Mouse (Mus musculus) cortical plate, adult 2 months (tissue): ENCODE measurements around the gene Ckb. TPM values are rescaled to one million over a fixed set of nuclear protein-coding genes. Genes with fewer than 3 reads are reported as not detected.
"Not testable (repeated sequence)": the region's sequence is repeated elsewhere in the genome, so short reads cannot be mapped to it uniquely, and the experiment has no call there.

Source experiments
- H3K27ac ChIP-seq: fragments of 200-500 bp; 2 replicates; pipeline ENCODE4 v1.5.1; 2012; ENCODE audit warnings: low read length, control low read depth, inconsistent platforms; ENCODE audit not compliant: insufficient read depth
- H3K4me1 ChIP-seq: fragments of 200-500 bp; 2 replicates; pipeline ENCODE4 v1.6.1; 2011; ENCODE audit warnings: low read length; ENCODE audit not compliant: control insufficient read depth, insufficient read depth
- H3K4me3 ChIP-seq: fragments of 200-500 bp; 2 replicates; pipeline ENCODE4 v1.5.1; 2011; ENCODE audit warnings: mild to moderate bottlenecking, low read length, control low read depth; ENCODE audit not compliant: insufficient read depth
- CTCF ChIP-seq: fragments of 200-500 bp; IDR thresholded peaks from 2 replicates; pipeline ENCODE4 v1.5.1; 2011; ENCODE audit warnings: mild to moderate bottlenecking, control low read depth, low read length; ENCODE audit not compliant: insufficient read depth; ENCODE audit errors: extremely low read depth
- POLR2A ChIP-seq: fragments of 200-500 bp; IDR thresholded peaks from 2 replicates; pipeline ENCODE4 v1.6.1; 2011; ENCODE audit warnings: mild to moderate bottlenecking, low read length, control low read depth; ENCODE audit not compliant: insufficient read depth; ENCODE audit errors: extremely low read depth
- polyA plus RNA-seq: library from polyadenylated mRNA; depleted of rRNA; stranded (reverse); fragments of >200 nt; gene quantifications from 2 replicates; pipeline ENCODE4 v1.2.3, GENCODE M21; 2012; rRNA removed

Gene Ckb
- polyA plus RNA-seq = 3,152 and 3,325 TPM in 2 replicates

DNA sequence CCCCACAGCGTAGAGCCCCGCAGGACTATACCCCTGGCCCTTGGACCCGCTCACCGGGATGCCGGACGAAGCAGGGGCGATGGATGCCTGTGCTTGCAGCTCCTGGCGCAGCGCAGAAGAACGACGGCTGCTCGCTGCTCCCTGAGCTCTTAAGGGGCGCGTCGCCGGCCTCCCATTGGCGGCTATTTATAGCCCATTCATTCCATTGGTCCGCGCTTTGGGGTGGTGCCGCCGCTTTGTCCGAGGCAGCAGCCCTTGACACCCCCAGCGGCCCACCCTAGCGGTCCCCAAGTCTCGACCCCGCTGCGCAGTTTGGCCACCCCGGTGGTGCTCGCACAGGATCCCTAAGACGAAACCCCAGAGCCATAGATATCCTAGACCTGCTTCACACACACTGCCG is at the start of gene Ckb:
Gene Ckb, minus strand, starts transcription at position 163 of the 400 bp plus-strand sequence.
- Histone ChIP-seq H3K4me1 (no peaks in the 10 kb centered on the region; the same call in 1 of the 2 replicates), H3K4me3 (peak within 1 kb of the TSS; percentile 99), H3K27ac (peak within 1 kb of the TSS; percentile 97)
- no peak for TF ChIP-seq CTCF
- peak; percentile 100 for TF ChIP-seq POLR2A

DNA sequence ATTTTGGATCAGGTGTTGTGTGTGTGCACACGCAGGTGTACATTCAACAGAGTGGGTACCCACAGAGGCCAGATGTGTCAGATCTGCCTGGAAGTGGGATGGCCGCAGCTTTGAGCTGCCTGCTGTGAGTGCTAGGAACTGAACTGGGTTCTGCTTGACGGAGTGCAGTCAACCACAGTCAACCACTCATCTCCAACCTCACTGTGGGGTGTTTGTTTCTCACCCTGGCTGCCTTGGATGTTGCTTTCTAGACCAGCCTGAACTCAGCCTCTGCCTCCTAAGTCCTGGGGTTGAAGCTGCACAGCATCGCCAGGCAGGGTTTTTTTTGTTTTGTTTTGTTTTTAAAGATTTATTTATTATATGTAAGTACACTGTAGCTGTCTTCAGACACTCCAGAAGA is 48.1 kb upstream of the Ckb start:
- no peak overlapping the region for H3K27ac ChIP-seq
- no peak for TF ChIP-seq POLR2A
- no peak for TF ChIP-seq CTCF
- no peak overlapping the region for H3K4me3 ChIP-seq
- H3K4me1 ChIP-seq = peaks cover 6% of the 10 kb centered on the region

DNA sequence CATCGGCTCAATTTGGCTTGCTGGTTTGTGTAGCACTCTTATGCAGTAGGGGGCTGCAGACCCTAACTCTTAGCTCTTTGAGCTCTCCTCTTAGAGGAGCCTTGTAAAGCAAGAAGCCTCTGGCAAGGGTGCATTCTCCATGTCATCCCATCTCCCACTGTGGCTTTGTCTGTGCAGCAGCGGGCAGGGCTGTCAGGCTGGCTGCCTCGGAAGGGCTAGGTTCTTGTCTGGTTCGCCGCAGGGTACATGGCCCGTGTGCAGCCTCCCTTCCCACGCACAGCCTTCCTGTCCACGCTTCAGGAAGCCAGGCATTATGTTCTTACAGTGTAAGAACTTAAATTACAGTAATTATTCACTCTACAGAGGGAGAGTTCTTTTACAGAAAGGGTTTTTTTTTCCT is 46.5 kb upstream of the Ckb start:
- Histone ChIP-seq H3K4me1 (peaks cover 6% of the 10 kb centered on the region), H3K27ac (peak overlapping the region; percentile 49; the same call in 1 of the 2 replicates), H3K4me3 (no peak overlapping the region)
- TF ChIP-seq POLR2A = no peak
- TF ChIP-seq CTCF = no peak

DNA sequence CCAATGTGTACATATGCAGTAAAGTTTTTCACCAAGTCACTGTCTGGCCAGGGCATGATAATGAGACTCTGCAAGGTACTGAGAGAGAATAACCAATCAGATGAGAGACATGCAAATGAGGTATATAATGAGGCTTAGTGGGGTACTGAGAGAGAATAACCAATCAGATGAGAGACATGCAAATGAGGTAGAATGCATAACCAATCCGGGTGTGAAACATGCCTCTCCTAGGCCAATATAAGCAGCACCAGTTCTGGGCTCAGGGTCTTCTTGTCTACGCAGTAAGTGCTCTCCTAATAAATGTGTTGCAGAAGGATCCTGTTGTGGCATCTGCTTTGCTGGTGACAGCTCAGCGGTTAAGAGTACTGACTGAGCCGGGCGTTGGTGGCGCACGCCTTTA is 44.4 kb upstream of the Ckb start:
- H3K27ac ChIP-seq = no peak overlapping the region
- H3K4me1 ChIP-seq = peaks cover 9% of the 10 kb centered on the region
- H3K4me3 ChIP-seq = no peak overlapping the region
- TF ChIP-seq CTCF (no peak), POLR2A (no peak)

DNA sequence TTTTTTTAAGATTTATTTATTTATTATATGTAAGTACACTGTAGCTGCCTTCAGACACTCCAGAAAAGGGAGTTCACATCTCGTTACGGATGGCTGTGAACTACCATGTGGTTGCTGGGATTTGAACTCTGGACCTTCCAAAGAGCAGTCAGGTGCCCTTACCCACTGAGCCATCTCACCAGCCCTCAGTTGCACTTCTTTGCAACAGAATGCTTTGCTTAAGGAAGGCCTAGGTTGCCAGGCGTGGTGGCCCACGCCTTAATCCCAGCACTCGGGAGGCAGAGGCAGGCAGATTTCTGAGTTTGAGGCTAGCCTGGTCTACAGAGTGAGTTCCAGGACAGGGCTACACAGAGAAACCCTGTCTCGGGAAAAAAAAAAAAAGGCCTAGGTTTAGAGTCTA is 41.7 kb upstream of the Ckb start:
- H3K27ac ChIP-seq, H3K4me1 ChIP-seq: not testable (repeated sequence)
- peak overlapping the region; percentile 70; the same call in 1 of the 2 replicates for H3K4me3 ChIP-seq

DNA sequence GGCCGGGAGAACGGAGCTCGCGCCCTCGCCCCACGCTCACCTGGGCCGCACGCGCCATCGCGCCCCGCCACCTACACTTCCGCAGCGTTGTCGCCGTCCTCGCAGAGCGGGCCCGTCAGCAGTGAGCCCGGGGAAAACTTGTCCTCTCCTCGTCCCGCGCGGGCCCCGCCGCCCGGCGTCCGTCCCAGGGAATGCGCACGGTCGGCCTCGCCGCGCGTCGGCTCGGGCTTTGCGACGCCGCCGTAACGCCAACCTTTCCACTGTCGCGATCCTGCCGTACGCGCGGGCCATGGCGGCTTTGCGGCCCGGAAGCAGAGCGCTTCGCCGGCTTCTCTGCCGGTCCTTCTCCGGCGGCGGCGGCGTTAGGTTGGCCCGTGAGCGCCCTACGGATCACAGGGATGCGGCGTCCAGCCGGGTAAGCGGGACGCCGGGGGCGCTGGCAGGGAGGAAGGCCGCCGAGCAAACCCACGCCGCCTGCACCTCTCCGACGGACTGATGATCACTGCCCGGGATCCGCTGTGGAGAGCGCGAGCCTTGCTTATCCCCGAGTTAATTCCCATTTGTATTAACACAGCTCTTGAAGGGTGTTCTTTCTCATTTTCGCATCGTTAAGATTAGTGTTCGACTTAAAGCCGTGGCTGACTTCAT is 41.0 kb upstream of the Ckb start, which contains the start of the genes Bag5 and Apopt1:
Gene Bag5, minus strand, starts transcription at position 254 of the 648 bp plus-strand sequence.
Gene Apopt1, plus strand, starts transcription at position 258 of the 648 bp plus-strand sequence.
- Histone ChIP-seq H3K27ac (peak within 1 kb of the TSS; percentile 48), H3K4me1 (peaks cover 8% of the 10 kb centered on the region; the same call in 1 of the 2 replicates), H3K4me3 (peak within 1 kb of the TSS; percentile 70)
- TF ChIP-seq CTCF (no peak), POLR2A (peak; percentile 48; the same call in 1 of the 2 replicates)

DNA sequence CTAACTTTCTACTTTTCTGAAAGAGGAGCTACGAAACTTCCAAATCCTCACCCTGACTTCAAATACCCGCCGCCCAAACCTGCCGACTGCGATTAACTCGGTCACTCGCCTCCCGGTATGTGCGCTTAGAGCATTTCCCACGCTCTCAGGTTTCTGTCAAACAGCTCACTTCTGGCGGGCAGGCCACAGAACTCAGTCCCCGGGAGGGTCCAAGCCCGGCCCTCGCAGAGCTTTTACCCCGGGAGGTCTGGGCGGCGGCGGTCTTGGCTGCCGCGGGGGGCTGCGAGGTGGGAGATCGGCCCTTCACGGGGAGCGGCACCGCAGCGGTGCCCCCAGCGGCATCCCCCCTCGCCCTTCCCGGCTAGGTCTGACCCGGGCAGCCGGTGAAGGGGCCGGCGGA is 40.3 kb upstream of the Ckb start:
- Histone ChIP-seq H3K27ac (peak overlapping the region; percentile 48), H3K4me3 (peak overlapping the region; percentile 70), H3K4me1 (peaks cover 9% of the 10 kb centered on the region; the same call in 1 of the 2 replicates)
- TF ChIP-seq CTCF = no peak
- no peak for TF ChIP-seq POLR2A

DNA sequence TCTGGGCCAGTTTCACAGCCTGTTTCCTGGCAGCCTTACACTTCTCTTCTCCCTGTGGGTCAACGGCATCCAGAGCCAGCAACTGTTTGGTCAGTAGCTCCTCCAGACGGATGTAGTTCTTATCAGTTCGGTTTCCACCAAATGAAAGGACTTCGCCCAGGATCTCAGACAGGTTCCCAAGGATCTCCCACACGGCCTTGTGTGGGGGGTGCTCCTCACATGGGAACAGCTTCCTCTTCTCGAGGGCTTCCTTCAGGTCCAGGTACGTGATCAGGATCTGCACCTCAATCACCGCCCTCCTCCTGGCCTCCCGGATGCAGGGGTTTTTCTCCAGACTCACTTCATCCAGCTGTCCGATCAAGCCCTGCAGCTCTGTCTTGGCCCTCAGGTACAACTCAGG is 38.0 kb upstream of the Ckb start:
- Histone ChIP-seq H3K4me3 (no peak overlapping the region), H3K27ac (no peak overlapping the region), H3K4me1 (peaks cover 9% of the 10 kb centered on the region; the same call in 1 of the 2 replicates)
- TF ChIP-seq CTCF (no peak), POLR2A (no peak)

DNA sequence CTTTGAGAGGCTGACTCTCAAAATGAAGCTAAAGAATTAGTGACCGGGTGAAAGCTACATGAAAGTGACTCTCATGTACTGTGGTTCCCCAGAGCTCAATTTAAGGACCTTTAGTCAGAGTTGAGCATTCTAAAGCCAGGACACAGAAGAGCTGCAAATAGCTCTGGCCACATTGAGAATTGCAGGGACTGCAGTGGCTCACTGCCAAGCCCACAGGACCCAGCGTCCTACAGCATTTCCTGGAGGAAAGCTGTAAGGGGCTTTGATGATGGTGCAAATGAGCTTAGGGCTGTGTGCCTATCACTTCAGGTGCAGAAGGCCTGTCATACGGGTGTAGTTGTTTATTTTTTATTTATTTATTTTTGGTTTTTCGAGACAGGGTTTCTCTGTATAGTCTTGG is 36.0 kb upstream of the Ckb start:
- peaks cover 11% of the 10 kb centered on the region for H3K4me1 ChIP-seq
- no peak overlapping the region for H3K4me3 ChIP-seq
- no peak for TF ChIP-seq CTCF
- TF ChIP-seq POLR2A = no peak
- no peak overlapping the region for H3K27ac ChIP-seq

DNA sequence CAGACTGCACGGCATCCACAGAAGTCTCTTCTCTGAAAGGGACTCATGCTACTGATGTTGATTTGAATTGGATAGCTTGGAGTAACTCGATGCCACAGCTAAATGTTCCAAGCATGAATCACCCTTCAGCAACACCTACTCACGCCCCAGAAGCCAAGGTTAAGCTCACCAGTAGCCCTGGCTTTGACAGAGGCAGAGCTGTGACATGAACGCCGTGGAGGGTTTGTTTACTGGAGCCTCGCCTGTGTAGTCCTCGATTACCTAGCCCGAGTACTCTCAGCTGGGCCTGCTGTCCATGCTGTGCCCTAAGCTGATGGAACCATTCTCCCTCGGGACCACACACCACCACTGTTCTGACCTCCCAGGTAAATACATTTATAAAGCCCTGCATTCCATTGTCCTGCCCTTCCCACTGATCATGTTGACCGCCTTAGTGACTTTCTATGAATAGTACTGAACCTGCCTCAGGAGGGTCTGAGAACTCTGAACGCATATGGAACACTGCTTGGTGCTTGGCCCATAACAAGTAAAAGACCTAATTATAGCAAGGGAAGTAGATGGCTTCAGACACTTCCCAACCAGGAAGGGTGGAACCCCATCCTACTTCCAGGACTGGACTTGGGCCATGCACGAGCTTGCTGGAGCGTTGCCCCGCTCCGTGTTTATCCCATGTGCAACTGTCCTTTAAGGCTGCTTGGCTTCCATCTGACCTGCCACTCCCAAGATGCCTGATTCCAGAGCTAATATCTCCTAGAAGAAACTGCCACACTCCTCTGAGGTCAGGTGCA is 33.2 kb upstream of the Ckb start:
- Histone ChIP-seq H3K27ac (peak overlapping the region; percentile 32), H3K4me3 (no peak overlapping the region)
- TF ChIP-seq POLR2A = no peak
- no peak for TF ChIP-seq CTCF

More for the DNA sequence above, 33.2 kb upstream of the Ckb start:
- H3K4me1 ChIP-seq = peaks cover 10% of the 10 kb centered on the region
